Mouse (Mus musculus) adrenal gland, postnatal 14 days (tissue): ENCODE measurements at regions not wholly inside any gene's neighbourhood (a gene's known extent, or its start where the extent isn't known, plus 50 kb on each side); places are given as distances from the start of the nearest gene placed in this dataset.

Experiments
- DNase-seq: peaks from one replicate; pipeline ENCODE4 v3.0.0; 2021; ENCODE audit warnings: mixed read lengths
- microRNA-seq, 2 experiments: library from miRNA; unstranded; fragments of <30 nt; microRNA quantifications; one replicate each; pipeline ENCODE4 v1.2.0; 2021

- no peak for DNase-seq
Measured at GRCm38 (mm10) chr13:84066960-84067665, 155.0 kb upstream of the Tmem161b start.

GRCm38 (mm10) chr13:84068365-84068764 is 153.7 kb upstream of the Tmem161b start:
- DNase-seq, result no peak

Small RNA genes lying in the stretch of these regions (microRNA-seq; reads per million reads assigned to microRNA genes)
- gene Mir9-2, result 0 reads per million in 2 experiments
